Mouse (Mus musculus): ENCODE data around the gene Ubac2.

Ubac2 gene

GRCm38 (mm10) chr14:121983009-121983933 lies 104.9 kb downstream of the Ubac2 start:
- no peak for DNase-seq

GRCm38 (mm10) chr14:121985477-121985876 lies 107.1 kb downstream of the Ubac2 start:
- no peak for DNase-seq

GRCm38 (mm10) chr14:121986028-121986427 lies 107.6 kb downstream of the Ubac2 start:
- no peak for DNase-seq

GRCm38 (mm10) chr14:121987287-121987686 lies 108.9 kb downstream of the Ubac2 start:
- DNase-seq = no peak

- DNase-seq = no peak
Observed at GRCm38 (mm10) chr14:121987691-121988090, 109.3 kb downstream of the Ubac2 start.

GRCm38 (mm10) chr14:121989331-121989730 lies 110.9 kb downstream of the Ubac2 start:
- no peak for DNase-seq

GRCm38 (mm10) chr14:121989869-121990268 lies 111.4 kb downstream of the Ubac2 start:
- DNase-seq = no peak

- DNase-seq = no peak
Observed at GRCm38 (mm10) chr14:121990897-121991296, 112.5 kb downstream of the Ubac2 start.

- DNase-seq = no peak
Observed at GRCm38 (mm10) chr14:121991921-121992320, 113.5 kb downstream of the Ubac2 start.

- DNase-seq = no peak
Observed at GRCm38 (mm10) chr14:121992395-121993280, 114.2 kb downstream of the Ubac2 start.

GRCm38 (mm10) chr14:121993616-121994015 lies 115.2 kb downstream of the Ubac2 start:
- no peak for DNase-seq

- no peak for DNase-seq
Observed at GRCm38 (mm10) chr14:121994171-121994700, 115.8 kb downstream of the Ubac2 start.

- DNase-seq = no peak
Observed at GRCm38 (mm10) chr14:121994846-121995556, 116.6 kb downstream of the Ubac2 start.

GRCm38 (mm10) chr14:121995557-121995870 lies 117.1 kb downstream of the Ubac2 start:
- no peak for DNase-seq

GRCm38 (mm10) chr14:121996786-121997185 lies 118.4 kb downstream of the Ubac2 start:
- no peak for DNase-seq

GRCm38 (mm10) chr14:121999455-121999854 lies 121.0 kb downstream of the Ubac2 start:
- no peak for DNase-seq

- no peak for DNase-seq
Observed at GRCm38 (mm10) chr14:122000346-122001105, 122.1 kb downstream of the Ubac2 start.

GRCm38 (mm10) chr14:122002224-122002623 lies 123.8 kb downstream of the Ubac2 start:
- DNase-seq = no peak

GRCm38 (mm10) chr14:122003812-122004211 lies 125.4 kb downstream of the Ubac2 start:
- no peak for DNase-seq

GRCm38 (mm10) chr14:122008261-122008660 lies 129.8 kb downstream of the Ubac2 start:
- DNase-seq = no peak

GRCm38 (mm10) chr14:122009502-122009901 lies 131.1 kb downstream of the Ubac2 start:
- DNase-seq = peak; percentile 27

- DNase-seq = no peak
Observed at GRCm38 (mm10) chr14:122010301-122010700, 131.9 kb downstream of the Ubac2 start.
